Mouse (Mus musculus) forebrain, embryonic 12.5 days (tissue): ENCODE results near the gene Mcpt2. TPM values are rescaled to one million over a fixed set of nuclear protein-coding genes. Genes with fewer than 3 reads are reported as not detected.
"Not testable (repeated sequence)": the region's sequence is repeated elsewhere in the genome, so short reads cannot be mapped to it uniquely, and the experiment has no call there.

Source experiments
- ATAC-seq: fragments of 200-750 bp; cut with Nextera tagmentation; 2 replicates; pipeline ENCODE4 v1.8.0; 2017; ENCODE audit warnings: moderate TSS enrichment; ENCODE audit not compliant: low FRiP score
- H3K27ac ChIP-seq: fragments of 300-500 bp; sonication (generic); 2 replicates; pipeline ENCODE4 v1.5.1; 2016; ENCODE audit warnings: mild to moderate bottlenecking
- H3K27me3 ChIP-seq: fragments of 300-500 bp; sonication (generic); 2 replicates; pipeline ENCODE4 v1.6.1; 2016; ENCODE audit warnings: mild to moderate bottlenecking
- H3K36me3 ChIP-seq: fragments of 300-500 bp; sonication (generic); replicated peaks from 2 replicates; pipeline ENCODE4 v1.6.1; 2016; ENCODE audit warnings: mild to moderate bottlenecking
- H3K4me1 ChIP-seq: fragments of 300-500 bp; sonication (generic); 2 replicates; pipeline ENCODE4 v1.6.1; 2016
- H3K4me2 ChIP-seq: fragments of 300-500 bp; sonication (generic); 2 replicates; pipeline ENCODE4 v1.6.1; 2016; ENCODE audit warnings: mild to moderate bottlenecking, moderate library complexity
- H3K4me3 ChIP-seq: fragments of 300-500 bp; sonication (generic); replicated peaks from 2 replicates; pipeline ENCODE4 v1.5.1; 2016; ENCODE audit warnings: mild to moderate bottlenecking
- H3K9ac ChIP-seq: fragments of 300-500 bp; sonication (generic); 2 replicates; pipeline ENCODE4 v1.6.1; 2016; ENCODE audit warnings: mild to moderate bottlenecking
- H3K9me3 ChIP-seq: fragments of 300-500 bp; sonication (generic); 2 replicates; pipeline ENCODE4 v1.6.1; 2016
- WGBS: fragments of 180-500 bp; shearing (Covaris S2); methylation state at CpG from one replicate; pipeline ENCODE4 v1.1.7; 2016; 5-methylcytosine and 5-hydroxymethylcytosine counted together
- polyA plus RNA-seq: library from polyadenylated mRNA; unstranded; fragments of >200 nt; fragmentation: Nextera tagmentation; extraction: Ambion mirVana; gene quantifications from 2 replicates; pipeline ENCODE4 v1.2.1, GENCODE M21; 2016

Mcpt2 gene
- polyA plus RNA-seq = not detected in 2 replicates

DNA sequence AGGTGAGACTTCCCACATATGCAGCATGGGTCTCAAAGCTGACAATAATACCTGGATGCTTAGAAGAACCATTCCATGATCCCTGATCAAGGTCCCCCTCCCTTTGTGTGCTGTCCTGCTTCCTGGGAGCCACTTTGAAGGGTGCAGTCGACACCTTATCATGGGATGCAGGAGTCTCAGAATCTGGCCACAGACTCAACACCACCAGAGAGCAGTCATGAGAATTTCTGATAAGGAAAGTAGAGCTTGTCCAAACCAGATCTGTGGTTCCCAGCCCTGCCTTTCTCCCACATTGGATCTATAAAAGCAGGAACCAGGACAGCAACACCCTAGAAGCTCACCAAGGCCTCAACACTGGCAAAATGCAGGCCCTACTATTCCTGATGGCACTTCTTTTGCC, at the start of gene Mcpt2:
TSS of gene Mcpt2 (plus strand) at position 250 of the 400 bp plus-strand sequence.
- not testable (repeated sequence) for H3K4me3 ChIP-seq, ATAC-seq, H3K36me3 ChIP-seq, H3K27me3 ChIP-seq, H3K4me2 ChIP-seq, H3K9ac ChIP-seq, H3K27ac ChIP-seq, H3K9me3 ChIP-seq, H3K4me1 ChIP-seq
- WGBS = 74% methylated on average over 1 of the region's 1 CpGs

DNA sequence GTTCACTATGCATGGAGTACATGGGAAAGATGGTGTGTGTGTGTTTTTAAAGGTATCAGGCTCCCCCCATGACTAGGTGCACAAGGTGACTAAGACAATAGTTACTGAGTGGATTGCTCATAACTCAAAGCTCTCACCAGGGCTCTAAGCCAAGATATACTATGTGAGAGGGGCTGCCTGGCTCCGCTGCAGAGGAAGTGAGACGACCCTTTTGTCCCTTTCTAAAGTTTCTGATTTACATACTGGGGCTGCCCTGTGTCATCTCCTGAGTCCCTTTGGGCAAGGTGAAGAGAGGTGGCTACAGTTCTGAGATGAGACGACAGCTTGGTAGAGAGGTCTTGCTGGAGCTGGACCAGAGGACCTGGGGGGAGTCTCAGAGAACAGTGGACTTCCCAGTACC, 28.7 kb upstream of the Mcpt2 start:
- H3K9me3 ChIP-seq = no peaks in the 10 kb centered on the region
- WGBS = 68% methylated on average over 3 of the region's 3 CpGs
- H3K36me3 ChIP-seq = no peaks in the 10 kb centered on the region
- no peak overlapping the region for H3K27ac ChIP-seq
- no peak for ATAC-seq
- H3K9ac ChIP-seq = no peak overlapping the region
- no peak overlapping the region for H3K4me2 ChIP-seq
- no peaks in the 10 kb centered on the region for H3K27me3 ChIP-seq
- no peak overlapping the region for H3K4me3 ChIP-seq
- H3K4me1 ChIP-seq = no peaks in the 10 kb centered on the region

DNA sequence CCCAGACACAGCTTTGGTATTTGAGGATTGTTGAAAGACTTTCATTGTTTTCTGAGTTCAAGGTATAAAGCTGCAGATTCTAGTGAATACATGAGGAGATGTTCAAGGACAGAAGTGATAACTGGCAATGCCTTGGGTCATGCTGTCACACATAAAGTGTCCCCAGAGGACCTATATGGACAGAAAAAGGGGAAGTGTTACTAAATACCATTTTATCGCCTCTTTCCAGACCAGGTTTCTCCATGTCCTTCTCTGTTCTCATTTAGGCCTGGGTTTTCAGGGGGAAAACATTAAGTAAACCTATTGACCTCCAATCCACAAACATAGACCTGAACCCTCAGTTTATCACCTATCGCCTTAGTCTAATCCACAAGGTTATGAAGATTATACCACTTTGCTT, 27.9 kb upstream of the Mcpt2 start:
- Histone ChIP-seq H3K4me1 (no peaks in the 10 kb centered on the region), H3K36me3 (no peaks in the 10 kb centered on the region), H3K9me3 (no peaks in the 10 kb centered on the region), H3K4me2 (no peak overlapping the region), H3K4me3 (no peak overlapping the region), H3K27ac (no peak overlapping the region), H3K27me3 (no peaks in the 10 kb centered on the region), H3K9ac (no peak overlapping the region)
- 95% methylated on average over 2 of the region's 2 CpGs for WGBS
- ATAC-seq = no peak

DNA sequence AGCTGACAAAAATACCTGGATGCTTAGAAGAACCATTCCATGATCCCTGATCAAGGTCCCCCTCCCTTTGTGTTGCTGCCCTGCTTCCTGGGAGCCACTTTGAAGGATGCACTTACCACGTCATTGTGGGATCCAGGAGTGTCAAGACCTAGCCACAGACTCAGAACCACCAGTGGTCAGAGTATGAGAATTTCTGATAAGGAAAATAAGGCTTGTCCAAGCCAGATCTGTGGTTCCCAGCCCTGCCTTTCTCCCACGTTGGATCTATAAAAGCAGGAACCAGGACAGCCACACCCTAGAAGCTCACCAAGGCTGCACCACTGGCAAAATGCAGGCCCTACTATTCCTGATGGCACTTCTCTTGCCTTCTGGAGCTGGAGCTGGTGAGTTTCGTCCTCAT, 24.2 kb upstream of the Mcpt2 start, which contains the start of gene Mcpt1:
TSS of gene Mcpt1 (plus strand) at position 301 of the 400 bp plus-strand sequence.
- not testable (repeated sequence) for H3K4me3 ChIP-seq, H3K9ac ChIP-seq, H3K4me2 ChIP-seq, H3K27ac ChIP-seq, H3K36me3 ChIP-seq, H3K27me3 ChIP-seq, H3K4me1 ChIP-seq, ATAC-seq, H3K9me3 ChIP-seq
- 84% methylated on average over 3 of the region's 3 CpGs for WGBS

DNA sequence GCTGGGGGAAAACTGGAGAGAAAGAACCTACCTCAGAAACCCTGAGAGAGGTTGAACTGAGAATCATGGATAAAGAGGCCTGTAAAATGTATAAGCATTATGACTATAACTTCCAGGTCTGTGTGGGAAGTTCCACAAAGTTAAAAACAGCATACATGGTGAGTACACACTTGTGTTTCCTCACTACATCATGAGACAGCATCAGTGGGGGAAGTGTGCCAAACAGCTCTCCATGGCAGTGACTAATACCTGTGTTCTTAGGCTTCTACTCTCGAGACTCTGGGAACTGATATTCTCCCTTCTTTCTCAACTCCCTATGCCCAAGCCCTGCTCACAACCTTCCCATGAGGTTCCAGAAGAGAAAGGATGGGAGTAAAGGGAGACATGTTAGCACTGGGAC, 22.4 kb upstream of the Mcpt2 start:
- no peak overlapping the region for H3K4me3 ChIP-seq
- H3K36me3 ChIP-seq = no peaks in the 10 kb centered on the region
- no peaks in the 10 kb centered on the region for H3K27me3 ChIP-seq
- 69% methylated on average over 1 of the region's 1 CpGs for WGBS
- H3K27ac ChIP-seq = no peak overlapping the region
- no peak overlapping the region for H3K4me2 ChIP-seq
- H3K4me1 ChIP-seq = no peaks in the 10 kb centered on the region
- no peak for ATAC-seq
- no peaks in the 10 kb centered on the region for H3K9me3 ChIP-seq
- no peak overlapping the region for H3K9ac ChIP-seq

DNA sequence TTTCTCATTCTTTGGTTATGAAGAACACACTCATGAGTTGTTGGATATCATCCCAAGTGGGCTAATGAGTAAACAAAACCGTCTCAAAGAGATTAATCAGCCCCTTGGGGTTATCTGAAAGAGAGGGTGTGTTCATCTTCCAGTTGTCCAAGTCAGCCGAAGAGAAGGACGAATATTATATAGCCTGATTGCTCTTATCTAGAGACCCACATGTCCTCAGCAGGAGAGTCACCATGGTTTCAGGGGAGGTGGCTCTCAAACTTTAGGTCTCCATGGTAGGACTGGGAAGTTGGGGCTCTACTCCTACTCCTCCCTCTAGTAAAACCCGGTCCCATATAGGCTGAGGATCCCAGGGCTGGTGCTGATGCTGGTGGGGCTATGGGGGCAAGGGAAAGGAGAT, 20.5 kb upstream of the Mcpt2 start:
- not testable (repeated sequence) for ATAC-seq, H3K4me3 ChIP-seq, H3K36me3 ChIP-seq, H3K27me3 ChIP-seq, H3K4me2 ChIP-seq, H3K9me3 ChIP-seq, H3K27ac ChIP-seq, H3K4me1 ChIP-seq, H3K9ac ChIP-seq
- WGBS = 90% methylated on average over 4 of the region's 4 CpGs

DNA sequence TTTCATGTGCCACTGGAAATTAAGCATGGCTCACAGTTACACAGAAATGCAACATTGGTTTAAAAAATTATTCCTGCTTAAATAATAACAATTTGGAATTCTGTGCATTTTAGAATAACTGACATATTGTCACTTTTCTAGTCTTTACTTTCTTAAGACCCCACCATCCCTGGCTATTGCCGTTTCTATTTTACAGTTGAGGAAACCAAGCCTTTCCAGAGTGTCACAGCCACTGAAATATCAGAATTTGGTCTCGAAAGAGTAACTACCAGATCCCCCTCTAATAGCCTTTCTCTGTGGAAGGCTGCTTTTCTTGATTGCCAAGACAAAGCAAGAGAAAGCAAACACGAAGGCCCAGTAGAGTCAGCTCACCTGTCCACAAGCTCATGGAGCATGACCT, 11.4 kb upstream of the Mcpt2 start, which contains the start of gene Mcpt9:
TSS of gene Mcpt9 (minus strand) at position 101 of the 400 bp plus-strand sequence.
- not testable (repeated sequence) for H3K36me3 ChIP-seq, H3K4me2 ChIP-seq, ATAC-seq, H3K27ac ChIP-seq, H3K9ac ChIP-seq, H3K9me3 ChIP-seq, H3K4me3 ChIP-seq, H3K27me3 ChIP-seq, H3K4me1 ChIP-seq
- 84% methylated on average over 3 of the region's 3 CpGs for WGBS

DNA sequence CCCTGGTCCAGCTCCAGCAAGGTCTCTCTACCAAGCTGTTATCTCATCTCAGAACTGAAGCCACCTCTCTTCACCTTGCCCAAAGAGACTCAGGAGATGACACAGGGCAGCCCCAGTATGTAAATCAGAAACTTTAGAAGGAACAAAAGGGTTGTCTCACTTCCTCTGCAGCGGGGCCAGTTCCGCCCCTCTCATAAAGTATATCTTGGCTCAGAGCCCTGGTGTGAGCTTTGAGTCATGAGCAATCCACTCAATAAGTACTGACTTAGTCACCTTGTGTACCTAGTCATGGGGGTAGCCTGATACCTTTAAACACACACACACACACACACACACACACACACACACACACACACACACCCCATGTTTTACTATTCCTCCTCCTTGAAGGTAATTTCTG, 7.4 kb upstream of the Mcpt2 start:
- H3K9ac ChIP-seq = no peak overlapping the region
- H3K9me3 ChIP-seq = no peaks in the 10 kb centered on the region
- H3K4me1 ChIP-seq = no peaks in the 10 kb centered on the region
- no peak overlapping the region for H3K4me3 ChIP-seq
- no peaks in the 10 kb centered on the region for H3K27me3 ChIP-seq
- no peak overlapping the region for H3K27ac ChIP-seq
- no peak overlapping the region for H3K4me2 ChIP-seq
- ATAC-seq = no peak
- H3K36me3 ChIP-seq = no peaks in the 10 kb centered on the region
- 86% methylated on average over 2 of the region's 2 CpGs for WGBS

DNA sequence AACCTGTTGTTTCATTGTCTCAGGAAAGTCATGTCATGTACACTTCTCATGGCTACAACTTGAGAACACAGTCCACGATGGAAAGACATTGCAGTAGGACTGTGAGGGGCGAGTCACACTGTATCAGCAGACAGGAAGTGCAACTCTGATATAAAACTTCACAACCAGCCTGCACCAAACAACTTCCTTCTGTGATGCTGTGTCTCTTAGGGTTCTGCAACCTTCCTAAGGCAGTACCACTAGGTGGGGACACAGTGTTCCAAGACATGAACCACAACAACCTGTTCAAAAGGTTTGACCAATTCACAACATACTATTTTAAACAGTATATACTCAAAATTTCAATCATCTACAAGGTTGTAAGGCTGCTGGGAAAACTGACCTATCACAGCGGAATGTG, 13.6 kb downstream of the Mcpt2 start:
- Histone ChIP-seq H3K9me3 (no peaks in the 10 kb centered on the region), H3K4me1 (no peaks in the 10 kb centered on the region), H3K27ac (no peak overlapping the region), H3K4me3 (no peak overlapping the region), H3K27me3 (no peaks in the 10 kb centered on the region), H3K9ac (no peak overlapping the region), H3K4me2 (no peak overlapping the region), H3K36me3 (no peaks in the 10 kb centered on the region)
- no peak for ATAC-seq
- WGBS = 90% methylated on average over 3 of the region's 3 CpGs

DNA sequence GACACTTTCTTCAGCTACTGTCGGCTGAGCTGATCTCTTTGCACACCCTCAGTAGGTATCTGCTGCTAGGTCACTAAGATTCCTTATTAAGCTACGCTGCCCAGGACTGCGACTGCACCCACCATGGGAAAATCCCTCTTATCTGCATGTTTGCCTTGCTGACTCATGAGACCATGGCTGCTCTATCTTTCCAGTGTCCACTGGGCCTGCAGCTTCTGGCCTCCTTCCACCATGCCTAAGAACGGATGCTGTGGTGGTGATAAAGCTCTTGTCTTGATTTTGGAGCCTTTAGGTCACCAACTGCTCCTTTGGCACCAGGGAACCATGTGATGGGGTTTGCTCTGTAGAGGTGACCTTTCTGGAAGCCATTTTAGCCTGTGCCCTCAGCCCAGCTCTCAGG, 15.9 kb downstream of the Mcpt2 start:
- no peak overlapping the region for H3K4me2 ChIP-seq
- no peaks in the 10 kb centered on the region for H3K36me3 ChIP-seq
- ATAC-seq = no peak
- H3K4me1 ChIP-seq = no peaks in the 10 kb centered on the region
- no peaks in the 10 kb centered on the region for H3K27me3 ChIP-seq
- WGBS = 83% methylated on average over 4 of the region's 4 CpGs
- H3K4me3 ChIP-seq = no peak overlapping the region
- H3K27ac ChIP-seq = no peak overlapping the region
- H3K9ac ChIP-seq = no peak overlapping the region
- H3K9me3 ChIP-seq = no peaks in the 10 kb centered on the region

DNA sequence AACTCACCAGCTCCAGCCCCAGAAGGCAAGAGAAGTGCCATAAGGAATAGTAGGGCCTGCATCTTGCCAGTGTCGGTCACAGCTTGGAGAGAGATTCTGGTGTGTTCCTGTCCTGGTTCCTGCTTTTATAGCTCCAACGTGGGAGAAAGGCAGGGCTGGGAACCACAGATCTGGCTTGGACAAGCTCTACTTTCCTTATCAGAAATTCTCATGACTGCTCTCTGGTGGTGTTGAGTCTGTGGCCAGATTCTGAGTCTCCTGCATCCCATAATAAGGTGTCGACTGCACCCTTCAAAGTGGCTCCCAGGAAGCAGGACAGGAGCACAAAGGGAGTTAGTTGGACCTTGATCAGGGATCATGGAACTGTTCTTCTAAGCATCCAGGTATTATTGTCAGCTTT, 20.4 kb downstream of the Mcpt2 start, which contains the start of gene Mcpt4:
TSS of gene Mcpt4 (minus strand) at position 101 of the 400 bp plus-strand sequence.
- not testable (repeated sequence) for H3K4me3 ChIP-seq, ATAC-seq, H3K9ac ChIP-seq, H3K4me1 ChIP-seq, H3K27me3 ChIP-seq, H3K4me2 ChIP-seq, H3K9me3 ChIP-seq, H3K36me3 ChIP-seq, H3K27ac ChIP-seq
- whole genome bisulfite sequencing = 75% methylated on average over 3 of the region's 3 CpGs

DNA sequence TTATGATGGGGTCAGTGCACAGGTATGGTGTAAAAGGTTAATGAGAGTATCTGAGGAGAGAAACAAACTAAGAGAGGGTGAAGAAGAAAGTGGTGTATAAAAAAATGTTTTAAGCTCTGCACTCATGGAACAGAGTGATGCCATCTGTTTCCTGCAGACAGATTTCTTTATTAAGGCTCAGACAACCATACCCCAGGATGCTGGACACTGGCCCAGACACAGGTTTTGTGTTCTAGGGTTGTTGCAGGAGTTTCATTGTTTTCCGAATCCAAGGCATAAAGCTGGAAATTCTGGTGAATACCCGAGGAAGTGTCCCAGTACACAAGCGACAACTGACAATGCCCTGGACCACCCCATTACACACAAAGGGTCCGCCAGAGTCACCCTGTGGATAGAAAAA, 40.2 kb downstream of the Mcpt2 start:
- Histone ChIP-seq H3K27ac (no peak overlapping the region), H3K9me3 (no peaks in the 10 kb centered on the region), H3K4me3 (no peak overlapping the region), H3K9ac (no peak overlapping the region), H3K4me2 (no peak overlapping the region), H3K27me3 (no peaks in the 10 kb centered on the region), H3K4me1 (no peaks in the 10 kb centered on the region), H3K36me3 (no peaks in the 10 kb centered on the region)
- 72% methylated on average over 4 of the region's 4 CpGs for WGBS
- no peak for ATAC-seq

DNA sequence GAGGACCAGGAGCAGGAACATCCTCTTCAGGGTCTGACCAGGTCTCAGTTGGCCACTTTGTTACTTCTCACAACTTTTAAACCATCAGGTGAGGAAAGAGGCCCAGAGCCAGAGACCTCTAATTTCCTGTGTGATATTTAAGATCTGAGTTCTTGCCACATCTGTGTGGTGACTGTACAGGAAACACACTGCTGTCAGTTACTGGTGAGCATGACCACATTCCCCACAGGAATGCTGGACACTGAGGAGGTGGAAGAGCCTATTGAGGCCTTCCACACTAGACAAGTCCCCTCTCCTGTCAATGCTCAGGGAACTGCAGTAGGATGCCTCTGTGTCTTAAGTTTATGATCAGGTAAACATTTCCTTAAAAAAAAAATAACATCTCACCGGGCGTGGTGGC, 43.3 kb downstream of the Mcpt2 start, which contains the start of gene Mcpt8:
TSS of gene Mcpt8 (minus strand) at position 107 of the 400 bp plus-strand sequence.
- Histone ChIP-seq H3K4me1 (no peaks in the 10 kb centered on the region), H3K27ac (no peak within 1 kb of the TSS), H3K27me3 (no peaks in the 10 kb centered on the region), H3K4me2 (no peak within 1 kb of the TSS), H3K36me3 (no peaks in the 10 kb centered on the region), H3K9me3 (no peaks in the 10 kb centered on the region), H3K9ac (no peak within 1 kb of the TSS), H3K4me3 (no peak within 1 kb of the TSS)
- ATAC-seq = no peak
- 95% methylated on average over 2 of the region's 2 CpGs for WGBS
